Mouse (Mus musculus): ENCODE measurements around the gene Akap5.

Gene Akap5

DNA sequence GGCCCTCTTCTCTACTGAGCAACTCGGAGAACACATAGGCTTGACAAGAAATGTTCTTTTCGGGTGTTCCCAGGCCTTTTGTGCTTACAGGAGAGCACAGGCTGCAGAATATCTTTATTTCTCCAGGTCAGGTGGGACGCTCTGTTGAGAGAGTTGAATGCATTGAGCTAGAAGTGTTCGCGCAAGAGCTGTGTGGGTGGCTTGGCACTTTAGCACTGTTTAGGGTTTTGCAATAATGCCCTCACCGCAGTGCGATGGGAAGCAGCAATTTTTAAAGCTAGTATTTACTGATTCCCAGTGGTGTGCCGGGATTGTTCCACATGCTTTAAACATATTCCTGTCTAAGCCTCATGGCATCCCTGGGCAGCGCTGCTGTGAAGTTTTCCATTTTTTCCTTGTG is 13.5 kb upstream of the Akap5 start:
- no peak for DNase-seq

DNA sequence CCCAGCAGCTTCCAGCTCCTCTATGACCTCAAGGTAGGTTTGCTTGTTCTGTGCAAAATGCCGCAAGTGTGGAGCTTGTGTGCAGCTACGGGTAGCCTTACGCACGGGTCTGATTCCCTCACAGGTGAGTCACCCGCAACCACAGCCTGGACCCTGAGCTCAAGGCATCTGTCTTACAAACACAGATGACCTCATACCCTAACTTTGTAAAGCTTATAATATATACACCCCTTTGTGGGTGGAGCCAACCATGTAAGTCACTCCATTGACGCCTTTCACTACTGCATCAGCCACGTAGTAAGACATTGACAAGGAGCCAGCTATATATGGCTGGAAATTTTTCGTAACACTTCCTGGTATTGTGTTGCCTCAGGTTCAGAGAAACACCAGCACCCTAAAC is 12.7 kb upstream of the Akap5 start:
- DNase-seq = no peak

DNA sequence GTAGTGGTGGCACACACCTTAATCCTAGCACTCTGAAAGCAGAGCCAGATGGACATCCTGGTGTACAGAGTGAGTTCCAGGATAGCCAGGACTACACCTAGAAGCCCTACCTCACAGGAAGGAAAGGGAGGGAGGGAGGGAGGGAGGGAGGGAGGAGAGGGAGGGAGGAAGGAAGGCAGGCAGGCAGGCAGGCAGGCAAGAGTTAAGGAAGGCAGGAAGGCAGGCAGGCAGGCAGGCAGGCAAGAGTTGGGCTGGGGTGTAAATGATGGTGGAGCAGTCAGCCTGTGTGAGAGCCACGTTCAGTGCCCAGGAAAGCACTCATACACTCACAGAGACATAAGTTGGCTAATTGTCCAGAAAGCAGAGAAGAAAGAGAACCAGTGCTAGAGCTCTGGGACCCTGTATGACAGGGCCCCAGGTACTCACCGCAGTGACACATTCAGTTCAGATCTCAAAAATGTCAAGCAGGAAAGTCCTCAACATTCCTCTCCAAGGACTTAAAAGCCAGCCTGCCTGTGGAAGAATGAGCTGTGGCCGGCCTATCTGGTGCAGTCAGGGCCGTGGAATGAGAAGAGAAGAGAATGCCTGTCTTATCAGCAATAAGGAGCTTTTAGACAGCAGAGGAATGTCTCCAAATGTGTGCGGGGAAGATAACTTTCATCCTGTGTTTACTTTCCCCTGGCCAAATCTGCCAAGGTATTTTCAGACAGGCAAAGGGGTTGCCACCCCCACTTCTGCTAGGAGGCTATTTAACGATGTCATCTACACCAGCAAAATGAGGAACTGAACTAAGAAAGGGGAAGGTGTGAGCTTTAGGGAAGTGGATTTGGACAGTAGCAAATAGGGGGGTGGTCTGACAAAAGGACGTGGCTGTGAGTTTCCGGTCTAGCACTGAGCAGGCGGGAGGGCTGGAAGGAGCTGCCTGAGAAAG is 6.1 kb upstream of the Akap5 start:
- DNase-seq = no peak

DNA sequence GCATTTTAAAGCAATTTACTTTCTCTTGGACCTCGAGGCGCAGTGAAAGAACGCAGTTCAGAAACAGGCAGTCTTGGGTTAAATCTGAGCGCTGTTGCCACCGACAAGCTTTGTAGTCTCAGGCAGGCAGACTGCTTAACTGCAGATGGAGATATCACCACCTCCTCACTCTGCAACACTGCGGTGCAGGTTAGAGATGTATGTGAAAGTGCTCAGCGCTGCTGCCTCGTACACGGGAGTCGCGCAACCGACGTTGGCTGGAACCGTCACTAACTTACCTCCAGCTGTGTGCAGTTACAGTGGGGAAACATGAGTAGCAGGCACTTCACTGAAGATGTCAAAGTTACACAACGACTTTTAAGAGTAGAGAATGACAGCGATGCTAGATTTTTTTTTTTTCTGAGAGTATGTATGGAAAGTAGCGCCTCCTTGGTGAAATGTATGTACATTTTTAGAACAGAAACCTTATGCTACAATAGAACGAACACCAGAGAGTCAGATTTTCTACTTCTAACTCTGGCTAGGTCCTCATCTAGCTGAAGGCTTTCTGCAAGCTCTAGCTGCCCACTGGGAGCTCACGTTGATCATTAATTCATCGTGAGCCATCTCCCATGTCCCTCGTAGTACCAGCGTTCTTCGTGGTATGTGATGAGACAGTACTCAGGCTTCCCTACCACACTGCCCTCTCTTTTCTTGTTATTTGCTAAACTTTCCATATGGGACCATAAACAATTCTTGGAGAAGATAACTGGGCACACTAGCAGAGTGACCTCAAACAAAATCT is 1.9 kb downstream of the Akap5 start:
- DNase-seq = no peak

DNA sequence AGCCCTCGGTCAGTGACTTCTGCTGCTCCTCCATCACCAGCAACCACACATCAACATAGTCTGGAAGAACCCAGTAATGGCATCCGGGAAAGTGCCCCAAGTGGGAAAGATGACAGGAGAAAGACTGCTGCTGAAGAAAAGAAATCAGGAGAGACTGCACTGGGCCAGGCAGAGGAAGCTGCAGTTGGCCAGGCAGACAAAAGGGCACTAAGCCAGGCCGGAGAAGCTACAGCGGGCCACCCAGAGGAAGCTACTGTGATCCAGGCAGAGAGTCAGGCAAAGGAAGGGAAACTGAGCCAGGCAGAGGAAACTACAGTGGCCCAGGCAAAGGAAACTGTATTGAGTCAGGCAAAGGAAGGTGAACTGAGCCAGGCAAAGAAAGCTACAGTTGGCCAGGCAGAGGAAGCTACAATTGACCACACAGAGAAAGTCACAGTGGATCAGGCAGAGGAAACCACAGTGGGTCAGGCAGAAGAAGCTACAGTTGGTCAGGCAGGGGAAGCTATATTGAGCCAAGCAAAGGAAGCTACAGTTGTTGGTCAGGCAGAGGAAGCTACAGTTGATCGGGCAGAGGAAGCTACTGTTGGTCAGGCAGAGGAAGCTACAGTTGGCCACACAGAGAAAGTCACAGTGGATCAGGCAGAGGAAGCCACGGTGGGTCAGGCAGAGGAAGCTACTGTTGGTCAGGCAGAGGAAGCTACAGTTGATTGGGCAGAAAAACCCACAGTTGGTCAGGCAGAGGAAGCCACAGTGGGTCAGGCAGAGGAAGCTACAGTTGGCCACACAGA is 4.1 kb downstream of the Akap5 start:
- DNase-seq = no peak

DNA sequence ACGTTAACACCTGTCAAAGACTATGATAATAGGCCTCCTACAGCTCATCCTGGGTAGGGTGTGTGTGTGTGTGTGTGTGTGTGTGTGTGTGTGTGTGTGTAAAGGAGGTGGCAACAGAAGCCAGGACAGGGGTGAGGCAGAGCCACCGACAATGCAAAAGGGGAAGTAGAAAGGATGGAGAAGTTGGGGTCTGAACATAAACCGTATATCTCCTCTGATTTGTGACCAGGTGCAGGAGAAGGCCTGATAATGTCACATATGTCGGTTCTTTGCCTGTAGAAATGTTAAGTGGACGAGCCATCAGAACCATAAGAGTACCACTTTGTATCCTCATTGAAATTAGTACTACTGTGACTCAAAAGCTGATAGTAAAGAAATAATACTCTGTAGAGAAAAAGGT is 9.0 kb downstream of the Akap5 start:
- no peak for DNase-seq

DNA sequence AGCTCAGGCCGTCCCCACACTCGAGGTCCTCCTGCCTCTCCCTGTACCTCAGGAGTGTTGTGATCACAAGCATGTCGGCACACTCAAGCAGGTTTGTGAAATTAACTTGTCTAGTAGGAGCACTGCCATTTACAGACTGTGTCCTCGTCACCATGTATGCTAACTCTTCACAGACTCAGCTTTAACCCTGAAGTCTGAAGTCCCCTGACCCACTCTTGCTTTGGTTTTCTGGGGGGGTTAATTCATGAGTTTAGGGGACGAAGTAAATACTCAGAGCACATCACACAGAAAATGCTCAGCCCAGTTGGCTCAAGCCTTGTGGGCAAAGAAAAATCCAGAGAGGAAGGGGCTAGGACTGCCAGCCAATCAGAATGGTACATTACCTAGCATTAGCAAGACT is 10.9 kb downstream of the Akap5 start:
- no peak for DNase-seq

DNA sequence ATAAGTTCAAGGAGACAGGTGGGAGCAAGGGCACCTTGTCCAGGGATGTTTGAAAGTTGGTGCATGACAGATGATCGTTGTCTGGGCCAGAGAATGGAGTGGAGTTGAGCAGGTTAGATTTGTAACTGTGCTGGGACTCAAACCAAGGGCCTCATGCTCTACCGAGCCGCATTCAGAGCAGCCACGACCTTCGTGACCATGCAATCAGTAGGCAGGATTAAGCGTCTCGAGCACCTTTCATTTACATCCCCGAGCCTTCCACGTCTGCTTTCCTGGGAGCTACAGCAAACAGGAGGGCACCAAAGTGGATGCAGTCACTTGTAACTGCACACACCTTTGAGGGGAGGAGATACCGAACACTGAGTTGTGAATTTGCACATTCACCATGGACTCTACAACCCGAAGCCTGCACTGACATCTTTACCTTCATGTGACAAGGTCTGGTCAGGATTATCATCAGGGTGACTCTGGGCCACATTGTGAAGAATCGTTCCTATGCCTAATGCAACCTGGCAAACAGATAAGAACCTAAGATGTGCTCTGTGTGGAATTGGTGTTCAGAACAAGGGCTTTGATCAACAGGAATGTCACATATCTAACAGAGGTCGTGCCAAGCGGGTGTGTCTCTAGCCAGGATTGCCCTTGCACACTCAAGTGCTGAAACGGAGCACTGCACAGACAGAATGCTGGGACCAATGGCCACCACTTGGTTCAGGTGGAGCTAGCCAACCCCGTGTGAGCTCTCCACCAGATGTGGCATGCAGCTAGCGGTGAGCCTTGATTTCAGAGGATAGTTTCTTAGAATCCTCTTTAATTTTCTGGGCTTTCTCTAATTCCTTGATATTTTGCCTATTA is 11.6 kb downstream of the Akap5 start:
- no peak for DNase-seq

DNA sequence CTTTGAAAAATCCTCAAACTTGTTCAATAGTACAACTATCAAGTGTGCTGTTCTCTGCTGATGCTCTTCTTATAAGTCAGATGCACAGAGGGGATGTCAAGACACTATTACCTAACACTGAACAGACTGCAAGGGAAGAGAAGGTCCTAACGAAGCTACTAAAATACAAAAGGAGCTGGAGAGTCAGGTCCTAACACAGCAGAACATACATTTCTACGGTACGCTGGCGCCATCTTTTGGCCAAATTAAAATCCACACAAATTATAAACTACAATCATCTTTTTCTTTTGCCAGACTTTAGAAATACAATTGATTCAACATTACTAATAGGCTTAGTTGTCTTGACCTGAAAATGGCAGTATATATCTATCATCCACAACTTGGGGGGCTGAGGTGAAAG is 16.4 kb downstream of the Akap5 start:
- DNase-seq = peak; percentile 72

DNA sequence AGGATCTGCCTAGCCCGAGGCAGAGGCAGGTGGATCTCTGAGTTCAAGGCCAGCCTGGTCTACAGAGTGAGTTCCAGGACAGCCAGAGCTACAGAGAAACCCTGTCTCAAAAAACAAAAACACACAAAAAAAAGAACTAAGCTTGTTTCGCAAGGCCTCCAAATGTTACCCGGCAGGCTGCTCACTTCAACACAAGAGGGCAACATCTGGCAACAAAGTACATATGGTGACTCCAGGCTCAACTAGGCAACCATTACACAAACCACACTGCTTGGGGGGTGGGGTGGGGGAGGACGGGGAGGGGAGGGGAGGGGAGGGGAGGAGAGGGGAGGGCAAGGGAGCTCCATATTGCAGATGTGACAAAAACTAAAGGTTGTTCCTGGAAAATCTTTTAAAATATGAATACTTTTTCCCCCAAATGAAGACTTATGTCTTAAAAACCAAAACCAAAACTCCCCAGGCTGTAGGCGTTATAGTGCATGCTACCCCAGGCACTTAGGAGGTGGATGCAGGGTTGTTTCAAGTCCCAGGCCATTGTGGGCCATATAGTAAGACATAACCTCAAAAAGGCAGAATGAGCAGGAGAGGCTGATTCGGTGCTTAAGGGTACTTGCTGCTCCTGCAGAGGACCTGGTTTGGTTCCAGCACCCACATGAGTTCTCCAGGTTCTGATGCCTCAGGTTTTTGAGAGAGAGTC is 21.2 kb downstream of the Akap5 start:
- no peak for DNase-seq

DNA sequence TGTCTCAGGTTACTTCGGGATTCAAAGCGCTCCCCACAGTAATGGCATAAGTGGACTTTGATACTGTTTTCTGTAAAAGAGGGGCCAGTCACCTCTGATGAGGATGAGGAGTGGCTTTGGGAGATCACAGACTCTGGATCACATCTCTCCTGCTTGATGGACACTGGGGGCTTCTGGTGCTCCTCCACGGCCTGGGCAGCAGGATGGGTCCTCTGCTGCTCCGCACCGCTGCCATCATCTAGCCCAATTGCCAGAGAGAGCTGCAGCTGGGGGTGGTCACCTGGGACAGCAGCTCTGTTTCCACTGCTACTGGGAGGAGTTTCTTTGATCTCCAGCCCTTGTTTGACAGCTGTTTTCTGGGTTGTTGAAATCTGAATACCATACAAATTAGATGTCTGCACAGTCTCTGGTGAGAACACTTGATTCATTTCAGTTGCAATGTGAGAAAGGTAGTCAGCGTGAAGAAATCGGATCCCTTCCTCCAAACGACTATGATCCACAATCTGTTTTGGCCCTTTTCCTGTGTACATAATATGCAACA is 25.1 kb downstream of the Akap5 start:
- DNase-seq = no peak

DNA sequence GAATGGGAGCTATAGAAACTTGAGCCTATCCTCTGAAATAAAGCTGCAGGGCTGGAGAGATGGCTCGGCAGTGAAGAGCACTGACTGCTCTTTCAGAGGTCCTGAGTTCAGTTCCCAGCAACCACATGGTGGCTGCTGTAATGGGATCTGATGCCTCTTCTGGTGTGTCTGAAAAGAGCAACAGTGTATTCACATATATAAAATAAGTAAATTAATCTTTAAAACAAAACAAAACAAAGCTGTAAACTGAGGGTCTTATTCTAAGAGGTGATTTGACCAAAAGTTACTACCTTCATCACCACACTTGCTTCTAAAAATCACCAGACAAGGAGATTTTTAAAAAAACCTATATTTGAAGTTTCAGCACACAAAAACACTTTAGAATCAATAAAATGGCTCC is 36.2 kb downstream of the Akap5 start:
- no peak for DNase-seq

DNA sequence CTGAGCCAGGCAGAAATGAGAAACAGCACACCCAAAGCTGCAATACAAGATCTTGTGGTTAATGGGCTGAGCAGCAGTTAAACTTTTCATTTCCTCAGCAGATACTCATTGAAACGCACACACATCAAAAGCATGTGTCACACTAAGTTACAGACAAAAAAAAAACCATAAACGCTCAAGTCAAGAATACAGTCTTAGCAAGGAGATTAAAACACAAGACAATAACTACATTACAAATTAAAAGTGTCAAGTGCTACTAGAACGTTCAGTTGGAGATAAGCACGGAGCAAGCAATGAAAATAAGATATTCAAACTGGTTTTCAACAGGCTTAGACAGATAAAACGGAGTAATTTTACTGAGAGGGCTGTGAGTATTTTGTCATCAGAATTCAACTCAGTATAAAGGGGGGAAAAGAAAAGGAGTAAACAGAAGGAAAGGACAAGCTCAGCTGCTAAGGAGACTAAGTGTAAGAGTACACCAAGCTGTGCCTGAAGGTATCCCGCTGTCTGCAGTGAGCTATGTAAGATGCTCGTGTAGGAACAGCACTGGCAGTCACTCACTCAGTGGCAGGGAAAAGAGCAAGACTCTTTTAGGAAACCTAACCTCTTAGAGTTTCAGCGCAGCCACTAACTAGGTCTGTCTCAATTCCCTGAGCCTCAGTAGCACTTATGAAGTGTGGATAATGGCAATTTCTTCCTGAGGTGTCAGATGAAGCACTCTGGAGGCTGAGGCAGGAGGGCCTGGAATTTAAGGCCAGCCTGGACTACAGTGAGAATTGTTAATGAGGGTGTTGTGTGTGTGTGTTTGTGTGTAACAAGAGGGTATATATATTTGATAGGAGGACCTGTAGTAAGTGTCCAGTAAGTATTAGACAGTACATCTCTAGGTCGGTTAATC is 37.0 kb downstream of the Akap5 start:
- DNase-seq = no peak

DNA sequence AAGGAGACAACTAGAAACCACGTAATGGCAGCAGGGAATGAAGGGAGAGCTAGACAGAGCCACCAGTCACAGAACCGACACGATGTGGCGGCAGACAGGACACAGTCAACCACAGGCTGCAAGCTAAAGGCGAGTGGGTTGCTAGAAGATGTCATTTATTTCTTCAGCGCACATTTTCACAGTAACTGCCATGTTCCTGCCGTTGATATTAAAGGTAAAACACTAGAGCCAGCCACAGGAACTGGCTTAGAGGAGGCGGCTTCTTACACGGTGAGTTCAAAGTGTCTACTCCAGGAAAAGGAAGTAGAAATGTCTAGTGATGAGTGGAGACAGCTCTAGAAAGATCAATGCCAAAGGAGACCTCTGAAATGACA is 37.6 kb downstream of the Akap5 start:
- DNase-seq = no peak

DNA sequence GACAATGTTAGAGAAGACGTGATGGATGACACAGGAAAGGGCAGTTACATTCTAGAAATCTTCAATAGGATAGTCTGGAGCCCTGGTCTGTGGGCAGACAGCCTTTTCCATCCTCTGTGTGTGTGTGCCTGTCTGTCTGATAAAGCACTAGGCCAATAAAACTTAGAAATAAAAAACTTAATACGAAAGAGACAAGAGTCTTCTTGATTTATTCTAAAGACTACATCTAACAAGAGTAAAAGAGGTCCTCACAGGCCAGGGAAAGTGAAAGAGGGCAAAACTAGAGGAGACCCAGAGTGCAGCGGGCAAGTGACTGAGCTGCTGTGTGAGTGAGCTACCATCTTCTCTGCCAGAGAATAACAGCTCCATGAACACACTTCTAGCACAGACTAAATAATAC is 41.6 kb downstream of the Akap5 start:
- no peak for DNase-seq

DNA sequence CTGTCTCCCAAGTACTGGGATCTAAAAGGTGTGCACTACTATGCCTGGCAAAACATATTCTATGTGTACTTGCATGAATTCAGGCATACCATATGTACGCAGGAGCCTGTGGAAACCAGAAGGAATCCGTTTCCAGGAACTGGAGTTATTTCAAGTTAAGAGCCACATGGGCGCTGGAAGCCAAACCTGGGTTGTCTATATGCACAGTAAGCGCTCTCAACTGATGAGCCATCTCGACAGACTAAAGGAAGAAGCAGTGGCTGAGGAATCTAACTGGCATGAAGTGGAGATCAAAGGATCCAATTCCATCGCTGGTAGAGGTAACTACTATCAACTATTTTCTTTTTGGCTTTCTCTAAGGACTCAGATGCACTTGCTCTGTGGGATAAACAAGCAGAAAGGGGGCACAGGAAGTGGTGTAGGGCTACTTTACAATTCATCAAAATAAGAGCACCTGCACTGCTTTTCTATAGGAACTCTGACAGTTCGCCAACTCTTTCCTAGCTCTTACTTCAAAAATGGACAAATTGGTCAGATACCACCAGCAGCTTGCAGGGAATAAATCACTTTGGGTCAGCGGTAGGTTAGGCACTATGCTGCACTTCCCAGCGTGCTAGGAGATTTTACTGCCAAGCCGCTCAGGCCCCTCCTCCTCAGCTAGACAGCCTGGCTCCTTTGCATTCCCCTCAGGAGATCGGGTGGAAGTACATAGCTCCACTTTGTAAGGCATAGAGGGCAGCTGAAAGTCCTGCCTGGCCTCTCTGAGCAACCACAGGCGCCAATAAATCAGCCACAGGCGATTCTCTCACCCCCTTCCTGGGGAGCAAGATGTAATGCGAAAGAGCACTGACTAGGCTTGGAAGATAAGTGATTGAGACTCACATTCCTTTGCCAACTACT is 42.7 kb downstream of the Akap5 start:
- peak; percentile 55 for DNase-seq

DNA sequence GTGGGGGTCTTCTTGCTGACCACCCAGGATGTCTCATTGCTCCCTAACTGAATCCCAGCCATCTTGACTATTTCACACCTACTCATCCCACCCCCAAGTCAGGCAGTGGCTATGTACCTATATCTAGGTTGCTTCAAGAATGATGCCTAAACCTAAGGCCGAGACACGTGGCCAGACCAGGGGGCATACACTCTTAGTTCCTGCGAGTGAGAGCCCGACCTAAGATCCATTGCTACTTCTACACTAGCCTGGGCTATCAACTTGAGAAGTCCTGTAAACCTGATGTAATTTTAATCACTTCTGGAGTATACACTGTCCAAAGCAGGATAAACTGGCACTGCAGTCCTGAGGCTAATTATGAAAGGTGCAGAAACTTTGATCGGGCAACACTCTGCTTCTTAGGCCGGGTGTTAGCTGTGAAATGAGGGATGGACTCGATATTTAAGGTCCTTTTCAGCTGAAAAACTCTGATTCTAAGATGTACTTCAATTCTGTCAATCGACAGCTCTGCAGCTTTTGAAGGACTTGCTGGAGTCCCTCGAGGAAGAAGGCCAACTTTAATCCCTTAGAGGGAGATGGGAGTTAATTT is 43.6 kb downstream of the Akap5 start:
- peak; percentile 62 for DNase-seq

DNA sequence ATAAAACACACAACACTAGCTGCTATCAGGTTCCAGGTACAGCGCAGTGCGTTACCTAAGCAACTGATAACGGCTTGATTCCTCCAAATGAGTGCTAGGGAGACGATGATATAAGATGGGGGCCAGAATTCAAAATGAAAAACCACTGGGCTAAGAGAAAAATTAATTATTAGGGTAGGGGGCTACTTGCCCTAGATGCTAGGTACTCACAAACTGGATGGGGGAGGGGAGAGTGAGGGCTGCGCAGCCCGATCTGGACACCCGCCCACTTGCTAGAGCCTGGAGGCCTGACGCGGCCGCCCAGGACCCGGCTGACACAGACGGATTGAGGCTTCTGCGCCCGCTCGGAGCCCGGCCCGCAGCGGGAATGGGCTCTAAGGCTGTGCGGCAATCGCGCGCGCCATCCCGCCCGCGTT is 44.1 kb downstream of the Akap5 start:
- DNase-seq = peak; percentile 78

Data from cerebellum, adult 9-10 months (tissue).